Mouse (Mus musculus): ENCODE measurements around the gene Clec12b. TPM values are rescaled to one million over a fixed set of nuclear protein-coding genes. Genes with fewer than 3 reads are reported as not detected.

Gene Clec12b
- total and polyA plus RNA-seq, 3 experiments: not detected

- Histone ChIP-seq H3K4me3 (ENCODE audit: control insufficient read depth in 1 of 2, insufficient read depth in 1 of 2, low read depth in 2 of 2, low read length in 2 of 2) (no peak overlapping the region), H3K27ac (ENCODE audit: control insufficient read depth, low read depth, low read length) (no peak overlapping the region), H3K36me3 (ENCODE audit: control insufficient read depth in 1 of 2, insufficient read depth in 2 of 2, low read length in 2 of 2) (no peaks in the 10 kb centered on the region), H3K79me2 (ENCODE audit: control insufficient read depth, insufficient read depth, low read length, poor library complexity) (no peaks in the 10 kb centered on the region), H3K9me3 (replicated peaks; ENCODE audit: insufficient read depth, low read length) (no peaks in the 10 kb centered on the region), H3K9ac (ENCODE audit: control insufficient read depth, low read depth, low read length, poor library complexity, severe bottlenecking) (no peak overlapping the region), H3K4me1 (ENCODE audit: control insufficient read depth in 1 of 2, insufficient read depth in 2 of 2, low read length in 2 of 2) (no peaks in the 10 kb centered on the region), H3K27me3 (ENCODE audit: control insufficient read depth in 1 of 2, insufficient read depth in 2 of 2, low read length in 2 of 2) (peaks cover 0 to 3% of the 10 kb centered on the region in 2 experiments; a peak in 1 of 4 replicates)
- DNase-seq (ENCODE audit: low read depth, low spot score): peak; percentile 32
- TF ChIP-seq NRF1 (IDR thresholded peaks at IDR 0.05; ENCODE audit: insufficient read depth, low read depth, low read length, poor library complexity, severe bottlenecking) (no peak), MEF2A (IDR thresholded peaks at IDR 0.05; ENCODE audit: extremely low read depth, insufficient replicate concordance, low read depth, low read length, poor library complexity, severe bottlenecking) (no peak), GABPA (IDR thresholded peaks at IDR 0.05; ENCODE audit: low read depth, low read length) (no peak), TBP (IDR thresholded peaks at IDR 0.05; ENCODE audit: low read depth, low read length) (no peak), HCFC1 (IDR thresholded peaks at IDR 0.05; ENCODE audit: low read depth, low read length) (no peak), POLR2AphosphoS5 (IDR thresholded peaks at IDR 0.05; ENCODE audit: borderline replicate concordance, low read depth, low read length) (no peak), USF1 (IDR thresholded peaks at IDR 0.05; ENCODE audit: low read depth, low read length) (no peak), ZC3H11A (IDR thresholded peaks at IDR 0.05; ENCODE audit: low read depth, low read length) (peak; percentile 55), ZMIZ1 (IDR thresholded peaks at IDR 0.05; ENCODE audit: low read depth, low read length) (no peak), CHD1 (IDR thresholded peaks at IDR 0.05; ENCODE audit: low read depth, low read length) (no peak), USF2 (IDR thresholded peaks at IDR 0.05; ENCODE audit: borderline replicate concordance in 1 of 2, insufficient read depth in 1 of 2, low read depth in 1 of 2, low read length in 2 of 2) (no peak), MYC (IDR thresholded peaks at IDR 0.05; ENCODE audit: low read depth, low read length) (no peak), BHLHE40 (IDR thresholded peaks at IDR 0.05; ENCODE audit: borderline replicate concordance, low read depth, low read length) (no peak), E2F4 (IDR thresholded peaks at IDR 0.05; ENCODE audit: borderline replicate concordance, low read depth, low read length) (no peak), ETS1 (IDR thresholded peaks at IDR 0.05; ENCODE audit: low read depth, low read length) (no peak), MAX (IDR thresholded peaks at IDR 0.05; ENCODE audit: low read length) (no peak), ZNF384 (IDR thresholded peaks at IDR 0.05; ENCODE audit: low read depth, low read length) (no peak), TCF12 (IDR thresholded peaks at IDR 0.05; ENCODE audit: low read depth, low read length) (no peak), MAFK (IDR thresholded peaks at IDR 0.05; ENCODE audit: borderline replicate concordance, low read depth, low read length) (no peak), POLR2A (IDR thresholded peaks at IDR 0.05; ENCODE audit: control insufficient read depth in 1 of 2, insufficient read depth in 1 of 2, low read depth in 1 of 2, low read length in 2 of 2, poor library complexity in 1 of 2) (no peak), ZKSCAN1 (IDR thresholded peaks at IDR 0.05; ENCODE audit: low read depth, low read length) (no peak), KAT2A (conservative IDR thresholded peaks at IDR 0.05; ENCODE audit: low read depth, low read length) (no peak), SMC3 (IDR thresholded peaks at IDR 0.05; ENCODE audit: low read depth, low read length) (peak; percentile 81), GATA1 (IDR thresholded peaks at IDR 0.05; ENCODE audit: low read depth, low read length) (no peak), RCOR1 (IDR thresholded peaks at IDR 0.05; ENCODE audit: low read depth, low read length) (no peak), RAD21 (IDR thresholded peaks at IDR 0.05; ENCODE audit: low read depth, low read length) (peak; percentile 88), CHD2 (IDR thresholded peaks at IDR 0.05; ENCODE audit: low read length) (no peak), CTCF (IDR thresholded peaks at IDR 0.05 in 2 of 3, conservative IDR thresholded peaks at IDR 0.05 in 1 of 3; ENCODE audit: control insufficient read depth in 1 of 3, insufficient read depth in 1 of 3, low read depth in 2 of 3, low read length in 3 of 3, poor library complexity in 1 of 3, severe bottlenecking in 1 of 3) (peak in 2 of 3 experiments; percentile 25 to 73; a peak in 4 of 6 replicates), EP300 (IDR thresholded peaks at IDR 0.05; ENCODE audit: low read depth in 1 of 2, low read length in 2 of 2) (no peak)
These were observed 7.5 kb upstream of the Clec12b start for GRCm38 (mm10) chr6:129393087-129393720.
